Mouse (Mus musculus) stomach, postnatal 0 days (tissue): Measurements from ENCODE around the gene Palld.

Experiments
- CTCF ChIP-seq: IDR thresholded peaks from 2 replicates; pipeline ENCODE4 v1.5.1; 2016; ENCODE audit warnings: antibody characterized with exemption, low read depth, mild to moderate bottlenecking, moderate library complexity
- EP300 ChIP-seq: optimal IDR thresholded peaks from 2 replicates; pipeline ENCODE3; 2016; ENCODE audit warnings: antibody characterized with exemption

- no peak for TF ChIP-seq CTCF
- TF ChIP-seq EP300, result no peak
Measured at GRCm38 (mm10) chr8:61681217-61681616, 221.3 kb downstream of the Palld start.
